Mouse (Mus musculus): ENCODE data around the gene Nisch.

The Nisch gene

DNA sequence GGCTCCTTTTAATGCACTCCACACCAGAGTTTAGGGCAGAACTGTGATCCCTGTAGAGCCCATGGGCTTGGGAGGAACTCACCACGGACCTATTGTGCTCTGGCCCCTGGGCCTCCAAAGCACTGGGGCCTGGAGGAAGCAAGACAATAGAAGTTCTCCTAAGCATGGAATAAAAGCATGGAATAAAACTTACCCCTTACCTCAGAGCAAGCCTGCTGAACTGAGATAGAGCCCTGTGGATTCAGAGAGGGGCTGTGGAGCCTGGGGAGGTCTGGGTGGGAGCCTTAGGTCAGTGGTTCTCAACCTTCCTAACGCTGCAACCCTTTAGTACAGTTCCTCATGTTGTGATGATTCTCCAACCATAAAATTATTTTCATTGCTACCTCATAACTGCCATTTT lies at the start of gene Nisch:
Gene Nisch (minus strand): TSS at position 101 of the 400 bp plus-strand sequence.
- DNase-seq: no peak

DNA sequence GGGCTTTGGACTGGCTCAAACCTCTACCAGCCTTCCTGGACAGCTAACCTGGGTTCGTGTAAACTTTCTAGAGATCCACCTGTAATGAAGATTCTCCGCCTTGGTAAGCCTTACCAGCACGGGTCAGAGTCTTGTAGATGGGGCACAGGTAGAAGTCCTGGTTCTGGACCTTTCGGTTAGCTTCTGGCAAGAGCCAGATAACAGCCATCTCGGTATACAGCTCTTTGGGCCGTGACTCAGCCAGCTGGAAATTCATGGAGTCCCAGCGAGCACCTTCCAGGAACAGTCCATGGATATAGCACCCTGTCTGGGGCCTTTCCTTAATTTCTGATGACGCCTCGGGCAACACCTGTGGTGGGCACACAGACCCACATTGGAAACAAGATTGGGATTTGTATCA lies 44.2 kb upstream of the Nisch start:
- no peak for DNase-seq

DNA sequence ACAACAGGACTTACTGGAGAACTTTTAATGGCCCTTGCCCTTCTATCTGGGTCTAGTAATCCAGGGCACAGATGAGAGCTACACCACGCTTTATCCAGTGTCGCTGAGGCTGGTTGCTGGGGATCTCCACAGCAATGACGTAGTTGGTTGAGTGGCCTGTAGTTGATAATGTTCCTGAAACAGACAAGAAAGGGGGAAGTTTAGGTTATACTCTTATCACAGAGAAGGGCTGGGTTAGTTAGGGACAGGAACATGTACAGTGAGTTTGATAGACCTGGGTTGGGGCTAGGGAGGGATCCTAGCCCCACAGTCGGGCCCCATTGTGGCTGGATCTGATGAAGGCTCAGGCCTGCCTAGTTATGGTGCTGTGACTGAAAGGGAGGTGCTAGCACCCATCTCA lies 43.6 kb upstream of the Nisch start:
- DNase-seq: no peak

DNA sequence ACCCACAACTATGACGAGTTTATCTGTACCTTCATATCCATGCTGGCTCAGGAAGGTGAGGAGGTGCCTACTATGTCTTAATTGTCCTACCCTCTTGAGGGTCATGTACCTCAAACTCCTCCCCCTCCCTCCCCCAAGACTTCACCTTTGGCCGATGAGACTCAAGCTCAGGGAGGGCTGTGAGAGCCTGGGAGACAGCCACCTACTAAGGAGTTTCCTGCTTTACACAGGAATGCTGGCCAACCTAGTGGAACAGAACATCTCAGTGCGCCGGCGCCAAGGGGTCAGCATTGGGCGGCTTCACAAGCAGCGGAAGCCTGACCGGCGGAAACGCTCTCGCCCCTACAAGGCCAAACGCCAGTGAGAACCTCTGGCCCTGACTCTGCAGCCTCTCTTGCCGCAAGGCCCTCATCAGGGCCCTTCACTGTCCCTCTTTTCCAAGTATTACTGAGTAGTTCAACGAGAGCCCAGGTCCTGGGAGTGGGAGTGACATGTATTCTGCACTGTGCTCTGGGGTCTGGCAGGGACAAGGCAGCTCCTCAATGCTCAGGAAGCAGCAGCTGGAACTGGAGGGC lies 41.8 kb upstream of the Nisch start:
- DNase-seq: no peak

DNA sequence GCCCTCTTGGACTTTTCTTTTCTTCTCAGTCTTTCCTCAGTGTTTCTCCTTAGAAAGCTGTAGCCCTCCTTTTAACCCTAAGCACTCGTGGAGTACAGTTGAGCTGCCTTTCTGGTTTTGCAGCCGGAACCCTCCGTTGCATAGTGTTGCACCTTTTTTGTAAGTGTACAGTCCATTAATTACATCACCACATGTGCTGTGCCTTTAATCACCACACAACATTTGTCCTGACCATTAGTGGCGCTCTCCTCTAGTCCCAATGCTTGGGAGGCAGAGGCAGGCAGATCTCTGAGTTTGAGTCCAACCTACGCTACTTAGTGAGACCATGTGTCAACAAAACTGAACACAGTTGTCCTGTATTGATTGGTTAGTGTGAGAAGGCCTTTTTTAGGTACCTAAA lies 35.3 kb upstream of the Nisch start:
- DNase-seq: no peak

DNA sequence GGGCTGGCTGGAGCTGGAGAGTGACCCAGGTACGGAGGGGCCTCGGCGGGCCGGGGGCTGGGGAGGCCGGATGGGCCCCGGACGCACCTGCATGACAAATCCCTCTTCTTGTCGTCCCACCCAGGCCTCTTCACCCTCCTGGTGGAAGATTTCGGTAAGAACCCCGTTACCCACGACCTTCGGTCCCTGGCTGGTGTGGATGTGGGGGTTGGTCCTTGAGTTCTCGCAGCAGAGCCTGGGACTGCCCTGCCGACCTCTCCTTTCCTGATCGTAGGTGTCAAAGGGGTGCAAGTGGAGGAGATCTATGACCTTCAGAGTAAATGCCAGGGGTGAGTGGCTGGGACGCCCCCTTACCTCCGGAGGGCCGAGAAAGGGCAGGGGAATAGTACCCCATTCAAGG lies 34.9 kb upstream of the Nisch start:
- no peak for DNase-seq

DNA sequence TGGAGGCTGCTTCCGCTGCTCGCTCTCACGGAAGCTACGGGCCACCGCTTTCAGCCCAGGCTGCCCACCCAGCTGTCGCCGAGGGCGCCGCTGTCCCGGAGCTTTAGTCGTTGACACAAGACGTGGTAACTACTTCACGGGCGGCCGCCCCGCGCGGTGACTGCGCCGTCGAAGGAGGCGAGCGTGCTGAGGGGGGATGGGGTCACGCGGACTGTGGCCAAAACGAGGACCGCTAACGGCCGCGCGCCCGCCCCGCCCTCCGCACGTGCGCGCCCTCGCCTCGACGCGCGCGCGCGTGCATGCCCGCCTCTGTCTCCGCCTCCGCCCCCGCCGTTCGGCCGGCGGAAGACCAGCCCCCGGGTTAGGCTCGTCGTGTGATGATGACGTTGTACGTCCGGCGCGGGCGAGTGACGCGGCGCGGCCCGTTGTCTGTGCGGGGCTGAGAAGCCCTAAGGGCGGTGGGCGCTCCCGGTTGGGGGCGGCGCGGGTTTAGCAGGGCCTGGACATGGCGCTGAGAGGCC lies 34.4 kb upstream of the Nisch start, which contains the start of the genes Phf7 and Bap1:
Gene Phf7 (minus strand): TSS at position 234 of the 521 bp plus-strand sequence.
Gene Bap1 (plus strand): TSS at position 367 of the 521 bp plus-strand sequence.
- DNase-seq: peak; percentile 92 to 94

DNA sequence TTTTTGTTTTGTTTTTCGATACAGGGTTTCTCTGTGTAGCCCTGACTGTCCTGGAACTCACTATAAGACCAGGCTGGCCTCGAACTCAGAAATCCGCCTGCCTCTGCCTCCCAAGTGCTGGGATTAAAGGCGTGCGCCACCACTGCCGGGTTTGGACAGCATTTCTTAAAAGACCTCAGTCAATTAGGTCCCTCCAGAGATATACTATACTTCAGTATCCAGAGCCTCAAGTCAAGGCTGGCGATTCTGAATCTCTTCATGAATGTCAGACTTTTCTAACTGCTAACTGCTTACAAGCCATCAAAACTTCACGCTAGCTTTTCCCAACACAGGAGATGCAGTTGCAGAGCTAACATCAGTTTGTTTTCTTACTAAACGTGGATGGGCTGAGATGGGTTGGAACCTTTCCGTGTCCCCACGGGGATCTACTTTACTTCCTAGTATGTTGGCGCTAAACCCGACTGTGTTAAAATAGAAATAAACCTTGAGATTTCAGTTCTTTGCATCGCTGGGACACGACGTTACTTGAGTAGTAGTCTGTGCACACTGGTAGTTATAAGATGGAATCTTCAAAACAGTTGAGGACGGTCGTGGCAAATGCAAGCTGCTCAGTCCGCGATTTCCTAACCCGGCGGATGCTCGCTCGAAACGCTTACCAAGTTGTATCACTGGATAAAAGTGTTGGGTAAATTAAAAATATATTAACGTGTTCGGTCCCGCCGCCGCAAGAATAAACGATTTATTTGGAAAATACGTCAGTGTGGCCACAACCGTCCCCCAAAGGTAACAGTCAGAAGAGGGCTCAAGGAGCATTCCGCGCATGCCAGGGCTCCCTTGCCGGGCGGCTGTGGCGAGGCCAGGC lies 33.7 kb upstream of the Nisch start:
- DNase-seq: peak; percentile 85

DNA sequence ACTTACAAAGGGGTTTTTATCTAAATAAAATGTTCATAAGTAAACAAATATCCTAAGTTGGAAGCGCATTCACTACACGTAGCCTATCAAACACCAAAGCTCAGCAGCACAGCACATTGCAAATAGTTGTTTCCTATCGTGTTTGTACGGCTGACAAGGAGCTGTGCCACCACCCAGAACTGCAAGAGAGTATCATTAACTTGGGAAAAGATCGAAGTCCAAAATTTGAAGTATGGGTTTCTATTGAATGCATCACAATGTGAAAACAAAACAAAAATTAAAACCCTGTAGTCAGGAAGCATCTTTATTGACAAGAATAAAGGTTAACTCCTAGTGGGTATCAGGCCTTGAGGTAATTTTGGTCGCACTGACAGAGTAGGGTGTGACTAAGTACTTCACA lies 31.6 kb upstream of the Nisch start:
- no peak for DNase-seq

DNA sequence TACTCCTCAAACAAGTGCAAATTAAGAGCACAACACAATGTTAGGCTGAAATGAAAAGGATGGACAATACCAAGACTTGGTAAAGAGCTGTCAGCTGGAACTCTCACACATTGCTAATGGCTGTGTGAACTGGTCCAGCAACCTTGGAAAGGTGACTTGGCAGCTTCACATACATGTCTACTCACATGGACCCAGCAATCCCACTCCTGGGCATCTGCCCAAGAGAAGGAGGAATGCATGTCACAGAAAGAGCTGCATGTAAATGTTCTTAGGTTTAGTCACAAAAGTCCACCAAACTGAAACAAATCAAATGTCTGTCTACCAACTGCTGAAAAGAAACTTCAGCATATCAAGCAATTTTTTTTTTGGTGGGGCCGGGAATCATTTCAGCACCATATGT lies 29.2 kb upstream of the Nisch start:
- no peak for DNase-seq

DNA sequence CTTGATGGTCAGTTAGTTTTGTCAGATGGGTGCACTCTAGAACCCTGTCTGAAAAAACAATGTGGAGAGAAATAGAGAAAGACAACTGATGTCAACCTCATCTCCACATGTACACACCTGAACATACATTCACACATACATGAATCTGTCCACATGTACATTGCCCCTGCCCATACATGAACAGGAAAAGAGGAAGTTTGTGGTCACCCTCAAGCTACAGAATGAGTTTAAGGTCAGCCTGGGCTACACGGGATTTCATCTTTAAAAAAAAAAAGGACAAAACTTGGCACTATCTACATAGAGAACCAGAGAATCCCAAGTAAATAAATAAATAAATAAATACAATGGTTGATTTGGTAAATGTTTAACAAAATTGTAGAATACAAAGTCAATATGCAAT lies 28.0 kb upstream of the Nisch start:
- no peak for DNase-seq

DNA sequence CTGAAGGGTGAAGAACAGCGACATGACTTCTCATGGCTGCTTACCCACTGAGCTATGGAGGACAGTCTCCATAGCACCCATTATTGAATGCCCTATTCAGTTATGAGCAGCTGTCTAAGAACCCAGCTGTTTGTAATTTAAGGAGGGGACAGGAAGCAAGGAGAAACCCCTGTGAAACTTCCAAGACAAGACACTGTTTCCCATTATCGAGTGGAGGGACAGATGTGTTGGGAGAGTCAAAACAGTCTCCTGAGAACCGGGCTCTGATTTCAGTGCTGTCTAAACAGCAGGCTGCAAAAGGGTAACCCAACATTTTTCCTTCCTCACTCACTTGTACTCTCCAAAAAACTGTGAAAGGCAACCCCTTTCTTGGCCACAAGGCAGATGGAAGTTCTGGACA lies 23.8 kb upstream of the Nisch start:
- DNase-seq: no peak

DNA sequence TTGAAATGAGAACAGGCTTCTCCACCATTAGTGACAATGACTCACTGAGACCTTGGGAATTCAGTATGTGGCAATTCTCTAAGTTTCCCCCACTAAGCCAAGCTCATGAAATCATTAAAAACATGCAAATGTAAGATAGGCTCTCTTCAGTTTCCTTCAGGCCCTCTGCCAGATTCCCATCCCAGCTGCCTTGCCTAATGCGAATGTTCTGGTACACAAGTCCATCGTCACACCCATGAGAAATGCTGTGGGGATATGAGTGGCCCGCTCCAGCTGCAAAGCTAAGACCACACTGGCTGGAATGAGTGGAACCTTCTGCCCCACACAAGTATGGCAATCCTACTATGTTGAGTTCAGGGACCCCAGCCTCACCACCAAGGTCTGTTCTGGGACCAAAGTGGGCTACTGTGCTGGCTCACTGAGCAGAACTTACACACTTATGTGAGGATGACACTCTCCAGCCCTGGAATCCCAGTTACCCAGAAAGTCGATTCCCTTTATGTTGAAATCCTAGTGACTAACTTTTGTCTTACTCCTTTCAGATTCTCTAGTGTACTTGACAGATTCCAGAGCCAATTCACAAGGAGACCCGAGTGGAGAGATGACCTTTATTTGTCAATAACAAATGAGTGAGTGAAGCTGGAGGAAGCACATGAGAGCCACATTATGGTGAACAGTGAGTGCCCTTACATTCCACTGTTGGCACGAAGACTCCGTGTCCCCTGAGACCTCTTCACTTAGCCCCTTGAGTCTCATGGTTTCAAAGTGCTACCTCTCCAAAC lies 20.5 kb upstream of the Nisch start:
- DNase-seq: peak; percentile 41 to 68

DNA sequence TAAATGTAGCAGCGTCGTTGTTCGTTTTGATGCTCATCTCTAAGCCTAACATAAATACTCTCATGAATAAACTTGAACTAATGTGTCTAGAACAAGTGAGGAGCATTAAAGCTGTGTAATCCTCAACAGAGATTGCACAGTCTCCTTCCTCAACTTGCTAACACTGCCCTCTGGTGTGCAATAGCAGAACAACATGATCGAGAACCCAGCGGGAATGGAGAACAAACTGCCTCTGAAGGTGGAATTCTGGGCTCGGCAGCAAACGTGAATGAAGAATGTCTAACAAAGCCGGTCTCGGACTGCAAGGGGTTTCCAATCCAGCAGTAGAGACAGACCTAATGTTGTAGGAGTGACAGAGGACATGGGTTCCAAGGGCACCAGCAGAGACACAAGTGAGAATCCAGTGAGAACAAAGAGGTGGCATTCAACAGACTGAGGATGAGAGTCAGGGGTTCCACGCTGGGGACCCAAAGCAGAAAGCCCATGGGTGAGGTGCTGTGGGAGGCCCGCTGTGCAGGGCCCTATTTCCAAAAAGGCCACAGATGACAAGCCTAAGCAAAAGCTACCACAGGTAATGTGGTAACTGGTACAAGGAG lies 17.3 kb upstream of the Nisch start:
- DNase-seq: peak; percentile 78 to 86

DNA sequence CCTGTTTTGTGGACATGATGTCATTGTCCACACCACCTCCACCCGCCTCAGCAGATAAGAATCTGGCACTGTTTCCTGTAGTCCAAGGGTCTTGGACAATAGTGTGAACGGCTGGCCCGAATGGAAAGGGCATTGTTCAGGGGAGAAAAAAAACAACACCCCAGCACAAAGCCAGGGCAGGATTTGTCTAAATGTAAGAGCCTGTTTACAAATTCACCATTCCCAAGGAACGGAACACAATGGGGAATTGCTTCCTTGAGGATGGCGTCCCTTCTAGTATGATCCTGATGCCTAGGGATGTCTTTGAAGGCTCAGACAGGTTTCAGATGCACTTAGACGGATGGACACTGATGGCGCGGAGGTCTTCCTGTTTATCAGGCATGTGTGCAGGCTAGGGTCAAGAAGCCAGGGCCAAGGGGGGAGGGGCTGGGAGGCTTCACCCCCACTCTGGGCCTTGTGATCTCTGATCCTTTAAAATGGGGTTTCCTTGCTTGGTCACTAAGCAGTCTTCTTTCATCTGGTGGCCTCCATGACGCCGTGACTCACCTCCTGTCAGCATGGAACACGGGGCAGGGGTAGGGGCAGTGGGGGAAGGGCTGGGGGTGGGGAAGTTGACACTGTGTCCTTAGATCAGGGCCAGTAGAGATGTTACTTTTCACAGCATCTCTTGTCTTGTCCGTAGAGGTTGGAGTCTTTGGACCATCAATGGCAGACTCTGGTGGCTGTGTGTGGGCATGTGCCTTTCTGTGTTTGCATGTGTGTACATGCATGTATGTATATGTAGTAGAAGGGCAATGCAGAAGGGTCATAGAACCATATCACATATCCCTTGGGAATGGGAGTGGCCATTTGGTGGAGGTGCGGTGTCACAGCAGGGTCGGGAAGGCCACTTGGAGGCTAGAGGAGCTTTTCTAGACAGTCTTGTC lies 16.6 kb upstream of the Nisch start:
- peak; percentile 68 to 82 for DNase-seq

DNA sequence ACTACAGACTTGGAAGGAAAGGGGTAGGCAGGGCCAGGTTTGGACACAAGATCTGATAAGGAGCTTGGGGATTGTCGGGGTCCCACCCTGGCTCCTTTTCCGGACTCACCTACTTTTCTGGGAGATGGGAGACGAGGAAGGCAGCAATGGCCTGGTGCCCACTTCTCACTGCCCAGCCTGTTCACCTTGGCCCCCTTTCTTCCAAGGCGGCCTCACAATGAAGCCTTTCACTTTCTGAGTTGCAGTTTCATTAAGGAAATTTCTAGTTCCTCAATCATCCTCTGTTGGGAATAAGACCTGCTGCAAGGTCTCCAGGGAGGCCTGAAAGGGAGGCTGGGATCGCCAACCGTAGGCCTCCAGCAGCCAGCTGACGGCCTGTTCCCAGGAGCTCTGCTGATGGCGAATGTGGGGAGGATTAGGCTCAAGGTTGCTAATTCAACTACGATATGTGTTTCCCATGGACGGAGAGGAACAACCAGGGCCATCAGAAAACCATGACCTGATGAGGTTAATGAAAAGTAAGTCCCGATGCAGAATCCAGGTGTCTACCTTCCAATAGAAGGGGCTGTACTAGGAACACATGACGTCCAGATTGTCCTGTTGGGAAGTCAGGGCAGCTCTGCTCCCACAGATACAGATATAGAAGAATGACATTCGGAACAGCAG lies 15.8 kb upstream of the Nisch start:
- peak in 1 of 2 experiments; percentile 54 for DNase-seq

DNA sequence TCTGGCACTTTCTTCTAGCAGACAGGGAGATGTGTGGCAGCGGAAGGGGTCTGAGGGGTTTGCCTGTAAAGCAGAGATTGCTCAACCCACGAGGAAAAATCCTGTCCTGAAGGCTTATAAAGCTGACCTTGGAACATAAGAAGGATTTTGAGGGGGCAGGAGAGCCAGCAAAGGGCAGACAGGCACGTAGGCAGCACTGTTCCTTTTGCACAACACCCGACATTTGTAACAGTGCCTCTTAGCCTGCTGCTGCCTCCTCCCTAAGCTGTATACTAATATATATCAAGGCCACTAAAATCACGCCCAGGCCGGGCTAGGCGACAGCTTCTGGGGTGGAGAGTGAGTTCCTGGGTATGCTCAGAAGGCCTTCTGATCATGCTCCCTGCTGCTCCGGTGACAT lies 13.7 kb upstream of the Nisch start:
- no peak for DNase-seq

DNA sequence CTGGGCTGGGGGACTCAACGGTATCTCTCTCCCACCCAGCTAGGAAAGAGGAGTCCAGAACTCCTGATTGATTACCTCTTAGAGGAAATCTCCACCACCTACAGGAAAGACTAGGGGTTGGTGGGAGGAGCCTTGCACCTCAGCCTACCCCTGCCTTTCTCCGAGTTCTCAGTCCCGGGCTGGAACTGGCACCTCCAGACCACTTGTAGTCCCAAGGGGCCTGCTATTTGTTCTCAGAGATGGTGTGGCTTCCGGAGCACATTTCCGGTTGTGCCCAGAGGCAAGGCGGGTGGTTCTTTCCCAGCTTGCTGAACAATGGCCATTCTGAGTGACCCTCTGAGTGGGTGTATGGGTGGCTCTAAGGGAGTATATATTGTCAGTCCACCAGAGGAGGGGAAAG lies 11.5 kb upstream of the Nisch start:
- DNase-seq: peak; percentile 76 to 81

DNA sequence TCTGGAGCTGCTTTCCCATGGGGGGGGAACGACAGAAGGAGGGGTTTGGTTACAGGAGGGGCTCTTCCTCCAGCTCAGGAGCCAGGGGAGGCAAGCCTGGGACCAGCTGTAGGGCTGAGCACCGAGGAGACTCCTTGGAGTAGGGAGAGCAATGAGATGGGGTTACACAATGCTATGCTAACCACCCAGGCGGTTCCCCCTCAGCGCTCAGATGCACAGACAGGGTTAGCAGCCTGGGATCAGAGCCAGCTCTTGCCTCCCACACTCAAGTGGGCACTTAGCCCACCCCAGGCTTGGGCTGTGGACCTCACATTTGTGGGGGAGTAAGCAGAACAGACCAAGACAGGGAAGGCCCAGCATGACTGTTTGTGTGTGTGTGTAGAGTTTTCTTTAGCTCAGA lies 10.2 kb upstream of the Nisch start:
- DNase-seq: peak; percentile 49 to 58

DNA sequence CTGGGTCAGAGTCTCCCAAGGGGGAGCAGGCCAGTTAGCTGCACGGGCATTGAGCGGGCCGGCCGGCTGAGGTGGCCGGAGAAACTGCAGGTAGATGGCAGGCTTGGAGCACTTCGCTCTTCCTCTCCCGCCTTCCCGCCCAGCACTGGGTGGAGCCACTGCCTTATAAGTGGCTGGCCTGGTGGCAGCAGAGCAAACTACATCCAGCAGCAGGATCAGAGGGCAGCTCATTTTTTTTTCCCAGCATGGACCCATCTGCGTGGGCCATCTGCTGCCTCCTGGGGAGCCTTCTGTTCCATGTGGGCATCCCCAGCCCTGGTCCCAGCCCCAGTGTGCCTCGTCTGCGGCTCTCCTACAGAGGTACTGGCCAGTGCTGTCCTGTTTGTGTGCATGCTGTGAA lies 920 bp upstream of the Nisch start, which contains the start of gene Sema3g:
Gene Sema3g (plus strand): TSS at position 195 of the 400 bp plus-strand sequence.
- DNase-seq: peak; percentile 83 to 89
